Mouse (Mus musculus): ENCODE data around the gene Exph5. TPM values are rescaled to one million over a fixed set of nuclear protein-coding genes. Genes with fewer than 3 reads are reported as not detected.
A peak's percentile ranks its signal among the peaks of the same experiment; 100 is the strongest.

Exph5 gene
- polyA plus RNA-seq, 1 experiment, result 1.8 TPM

DNA sequence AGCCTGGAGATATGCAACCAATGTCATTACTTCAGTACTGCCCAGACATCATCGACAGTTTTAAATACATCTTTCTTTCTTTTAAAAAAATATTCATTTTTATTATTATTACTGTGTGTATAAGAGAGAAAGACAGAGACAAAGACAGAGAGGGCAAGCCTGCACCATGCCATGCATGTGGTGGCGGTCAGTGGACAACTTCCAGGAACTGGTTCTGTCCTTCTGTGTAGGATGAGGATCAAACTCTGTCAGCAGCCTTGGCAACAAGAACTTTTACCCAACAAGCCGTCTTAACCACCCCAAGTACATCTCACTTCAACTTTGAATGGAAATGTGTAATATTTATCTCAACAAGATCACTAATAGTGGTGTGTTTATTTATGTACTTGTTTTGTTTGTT, 40.5 kb downstream of the Exph5 start:
- no peak for DNase-seq
- 52% methylated on average over 3 of the region's 3 CpGs for WGBS
- Histone ChIP-seq H3K36me3 (ENCODE audit: control insufficient read depth, insufficient read depth, low read length) (no peaks in the 10 kb centered on the region), H3K27ac (ENCODE audit: insufficient read depth, low read depth, low read length) (peak overlapping the region; percentile 26; the same call in 1 of the 2 replicates), H3K4me1 (ENCODE audit: control insufficient read depth, insufficient read depth, low read length) (peaks cover 9% of the 10 kb centered on the region; the same call in 1 of the 2 replicates), H3K27me3 (replicated peaks; ENCODE audit: control insufficient read depth, insufficient read depth, low read length) (peaks cover 4% of the 10 kb centered on the region), H3K4me3 (ENCODE audit: insufficient read depth, low read depth, low read length) (peak overlapping the region; percentile 53; the same call in 1 of the 2 replicates)
- TF ChIP-seq CTCF (conservative IDR thresholded peaks at IDR 0.05; ENCODE audit: insufficient read depth, insufficient read length, low read depth, low read length) (no peak), POLR2A (IDR thresholded peaks at IDR 0.05; ENCODE audit: low read depth, low read length) (no peak)

DNA sequence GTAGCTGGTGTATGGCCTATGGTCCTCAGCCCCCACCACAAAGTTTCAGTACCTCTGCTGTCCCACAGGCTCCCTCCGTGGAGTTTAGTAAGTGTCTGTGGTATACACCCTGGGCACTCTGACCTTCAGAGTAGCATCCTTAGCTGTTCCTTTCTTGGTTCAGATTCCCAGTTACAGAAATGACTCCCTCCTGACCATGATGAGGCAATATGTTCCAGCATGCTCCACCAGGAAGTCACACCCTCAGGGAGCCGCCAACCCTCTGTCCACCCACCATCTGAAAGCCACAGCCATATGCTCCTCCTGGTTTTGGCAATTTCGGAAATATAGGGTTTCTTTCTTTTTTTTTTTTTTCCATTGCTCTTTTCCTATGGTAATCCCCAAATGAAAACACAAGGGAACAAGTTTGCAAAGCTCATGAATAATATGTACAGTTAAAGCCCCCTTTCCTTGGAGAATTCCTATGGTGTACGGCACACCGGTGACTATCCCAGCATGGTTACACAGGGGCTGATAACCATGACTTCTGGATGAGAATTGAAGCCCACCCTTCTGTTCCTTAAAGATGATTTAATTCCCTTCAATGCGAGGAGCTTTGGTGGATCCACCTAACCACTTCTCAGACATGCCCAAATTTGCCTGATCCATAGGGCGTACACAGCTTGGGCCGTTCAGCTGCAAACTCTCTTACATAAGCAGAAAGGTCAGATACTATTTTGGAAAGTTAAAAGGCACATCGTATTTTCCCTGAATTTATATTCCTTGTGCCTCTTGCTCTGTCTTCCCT, 43.4 kb downstream of the Exph5 start:
- Histone ChIP-seq H3K4me1 (ENCODE audit: control insufficient read depth, insufficient read depth, low read length) (peaks cover 9% of the 10 kb centered on the region; the same call in 1 of the 2 replicates), H3K27ac (ENCODE audit: insufficient read depth, low read depth, low read length) (no peak overlapping the region), H3K36me3 (ENCODE audit: control insufficient read depth, insufficient read depth, low read length) (no peaks in the 10 kb centered on the region), H3K27me3 (replicated peaks; ENCODE audit: control insufficient read depth, insufficient read depth, low read length) (peaks cover 4% of the 10 kb centered on the region), H3K4me3 (ENCODE audit: insufficient read depth, low read depth, low read length) (no peak overlapping the region)
- WGBS, result 84% methylated on average over 9 of the region's 9 CpGs
- no peak for DNase-seq
- TF ChIP-seq CTCF (conservative IDR thresholded peaks at IDR 0.05; ENCODE audit: insufficient read depth, insufficient read length, low read depth, low read length) (no peak), POLR2A (IDR thresholded peaks at IDR 0.05; ENCODE audit: low read depth, low read length) (no peak)

DNA sequence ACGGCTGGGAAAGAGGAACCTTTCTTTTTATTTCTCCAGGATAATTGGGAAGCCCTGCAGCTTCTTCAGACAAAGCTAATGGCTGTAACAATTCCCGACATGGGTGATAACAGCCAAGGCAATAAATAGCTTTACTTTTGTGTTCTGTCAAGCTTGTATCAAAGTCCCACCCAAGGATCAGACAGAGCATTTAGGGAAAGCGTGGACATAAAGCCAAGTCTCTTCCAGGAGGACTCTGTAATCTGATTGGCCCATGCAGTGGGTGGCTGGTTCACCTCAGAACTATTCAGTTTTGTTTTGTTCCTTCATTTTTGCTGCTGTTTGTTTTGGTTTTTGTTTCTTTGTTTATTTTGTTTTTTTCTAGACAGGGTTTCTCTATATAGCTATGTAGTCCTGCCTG, 44.3 kb downstream of the Exph5 start:
- Histone ChIP-seq H3K4me1 (ENCODE audit: control insufficient read depth, insufficient read depth, low read length) (peaks cover 9% of the 10 kb centered on the region; the same call in 1 of the 2 replicates), H3K36me3 (ENCODE audit: control insufficient read depth, insufficient read depth, low read length) (no peaks in the 10 kb centered on the region), H3K4me3 (ENCODE audit: insufficient read depth, low read depth, low read length) (no peak overlapping the region), H3K27me3 (replicated peaks; ENCODE audit: control insufficient read depth, insufficient read depth, low read length) (peaks cover 2% of the 10 kb centered on the region; the same call in 1 of the 2 replicates), H3K27ac (ENCODE audit: insufficient read depth, low read depth, low read length) (no peak overlapping the region)
- DNase-seq, result no peak
- WGBS, result 63% methylated on average over 3 of the region's 3 CpGs
- no peak for TF ChIP-seq POLR2A (IDR thresholded peaks at IDR 0.05; ENCODE audit: low read depth, low read length)
- TF ChIP-seq CTCF (conservative IDR thresholded peaks at IDR 0.05; ENCODE audit: insufficient read depth, insufficient read length, low read depth, low read length), result no peak

DNA sequence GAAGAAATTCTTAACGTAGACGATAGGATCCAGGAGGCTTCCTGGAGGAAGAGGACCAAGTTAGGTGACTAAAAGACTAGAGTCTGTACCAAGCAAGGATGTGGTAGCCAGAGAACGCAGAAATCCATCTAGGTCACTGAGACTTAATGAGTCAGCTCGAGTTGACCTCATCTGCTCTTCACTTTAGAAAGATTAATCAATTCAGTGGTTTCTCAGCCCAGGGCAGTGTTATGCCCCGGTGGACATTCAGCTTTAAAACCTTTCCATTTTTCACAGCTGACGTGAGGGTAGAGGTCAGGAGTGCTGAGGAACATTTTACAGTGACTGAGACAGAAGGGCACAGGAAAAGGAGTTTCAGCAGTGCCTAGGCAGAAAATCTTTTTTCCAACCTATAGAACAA, 44.9 kb downstream of the Exph5 start:
- H3K36me3 ChIP-seq (ENCODE audit: control insufficient read depth, insufficient read depth, low read length), result no peaks in the 10 kb centered on the region
- DNase-seq, result peak; percentile 68
- TF ChIP-seq CTCF (conservative IDR thresholded peaks at IDR 0.05; ENCODE audit: insufficient read depth, insufficient read length, low read depth, low read length), result no peak
- TF ChIP-seq POLR2A (IDR thresholded peaks at IDR 0.05; ENCODE audit: low read depth, low read length), result no peak
- peaks cover 9% of the 10 kb centered on the region; the same call in 1 of the 2 replicates for H3K4me1 ChIP-seq (ENCODE audit: control insufficient read depth, insufficient read depth, low read length)
- H3K27me3 ChIP-seq (replicated peaks; ENCODE audit: control insufficient read depth, insufficient read depth, low read length), result peaks cover 2% of the 10 kb centered on the region; the same call in 1 of the 2 replicates
- H3K27ac ChIP-seq (ENCODE audit: insufficient read depth, low read depth, low read length), result peak overlapping the region; percentile 31; the same call in 1 of the 2 replicates
- 40% methylated on average over 6 of the region's 6 CpGs for WGBS
- no peak overlapping the region for H3K4me3 ChIP-seq (ENCODE audit: insufficient read depth, low read depth, low read length)

DNA sequence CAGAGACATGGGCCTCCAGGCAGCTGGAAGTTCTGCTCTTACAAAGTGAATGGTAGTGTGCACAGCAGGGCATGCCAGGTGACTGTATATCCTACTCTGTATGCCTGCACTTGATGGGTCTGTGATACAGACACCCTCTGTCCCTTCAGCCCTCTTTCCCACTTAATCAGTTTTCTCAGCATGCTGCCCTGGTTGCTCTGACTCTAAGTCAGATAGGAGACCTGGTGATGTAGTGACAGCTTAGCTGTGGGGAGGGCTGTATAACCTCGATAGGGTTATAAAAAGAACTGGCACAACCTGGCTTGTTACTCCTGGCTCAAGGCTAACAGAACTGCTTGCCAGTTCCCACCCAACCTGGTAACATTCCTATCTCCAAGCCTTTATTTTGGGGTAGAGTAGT, 47.7 kb downstream of the Exph5 start:
- Histone ChIP-seq H3K27me3 (replicated peaks; ENCODE audit: control insufficient read depth, insufficient read depth, low read length) (no peaks in the 10 kb centered on the region), H3K36me3 (ENCODE audit: control insufficient read depth, insufficient read depth, low read length) (no peaks in the 10 kb centered on the region), H3K4me3 (ENCODE audit: insufficient read depth, low read depth, low read length) (no peak overlapping the region), H3K27ac (ENCODE audit: insufficient read depth, low read depth, low read length) (no peak overlapping the region), H3K4me1 (ENCODE audit: control insufficient read depth, insufficient read depth, low read length) (peaks cover 9% of the 10 kb centered on the region; the same call in 1 of the 2 replicates)
- 67% methylated on average over 1 of the region's 1 CpGs for WGBS
- no peak for DNase-seq
- no peak for TF ChIP-seq POLR2A (IDR thresholded peaks at IDR 0.05; ENCODE audit: low read depth, low read length)

DNA sequence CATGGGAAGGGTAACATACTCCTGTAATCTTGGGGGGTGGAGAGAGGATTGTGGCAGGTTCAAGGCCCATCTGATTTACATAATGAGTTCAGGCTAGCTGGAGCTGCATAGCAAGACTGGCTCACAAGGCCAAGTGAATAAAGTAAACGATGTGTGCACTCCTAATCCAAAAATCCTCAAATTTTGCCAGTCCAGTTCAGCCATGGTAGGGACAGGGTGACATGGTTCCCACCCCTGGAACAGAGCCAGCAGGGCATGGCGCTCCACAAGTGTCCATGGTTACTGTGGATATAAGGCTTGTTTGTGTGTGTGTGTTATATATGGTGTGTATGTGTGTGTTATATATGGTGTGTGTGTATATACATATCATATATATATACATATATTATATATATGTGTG, 48.9 kb downstream of the Exph5 start:
- DNase-seq, result no peak
- 80% methylated on average over 2 of the region's 2 CpGs for WGBS
- Histone ChIP-seq H3K36me3 (ENCODE audit: control insufficient read depth, insufficient read depth, low read length) (no peaks in the 10 kb centered on the region), H3K27me3 (replicated peaks; ENCODE audit: control insufficient read depth, insufficient read depth, low read length) (no peaks in the 10 kb centered on the region), H3K27ac (ENCODE audit: insufficient read depth, low read depth, low read length) (no peak overlapping the region), H3K4me1 (ENCODE audit: control insufficient read depth, insufficient read depth, low read length) (peaks cover 7% of the 10 kb centered on the region; the same call in 1 of the 2 replicates), H3K4me3 (ENCODE audit: insufficient read depth, low read depth, low read length) (no peak overlapping the region)
- TF ChIP-seq POLR2A (IDR thresholded peaks at IDR 0.05; ENCODE audit: low read depth, low read length) (no peak), CTCF (conservative IDR thresholded peaks at IDR 0.05; ENCODE audit: insufficient read depth, insufficient read length, low read depth, low read length) (no peak)

DNA sequence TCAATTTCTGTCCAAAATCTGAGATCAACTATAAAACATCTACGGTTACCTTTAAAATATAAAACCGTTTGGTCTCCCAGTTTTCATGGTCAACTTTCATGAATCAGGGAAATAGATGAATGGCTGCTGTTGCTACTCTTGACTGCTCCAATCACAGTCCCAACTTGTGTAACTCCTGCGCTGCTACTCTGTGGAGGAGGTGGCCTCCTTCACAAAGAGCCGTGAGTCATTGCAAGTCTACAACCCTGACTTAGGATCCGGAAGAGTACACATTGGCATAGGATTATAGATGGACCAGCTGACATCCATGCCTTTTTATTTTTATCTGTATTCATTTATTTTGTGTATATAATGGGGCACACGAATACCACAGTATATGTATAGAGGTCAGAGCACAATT, 50.4 kb downstream of the Exph5 start:
- Histone ChIP-seq H3K36me3 (ENCODE audit: control insufficient read depth, insufficient read depth, low read length) (no peaks in the 10 kb centered on the region), H3K4me1 (ENCODE audit: control insufficient read depth, insufficient read depth, low read length) (peaks cover 3% of the 10 kb centered on the region; the same call in 1 of the 2 replicates), H3K27me3 (replicated peaks; ENCODE audit: control insufficient read depth, insufficient read depth, low read length) (no peaks in the 10 kb centered on the region), H3K27ac (ENCODE audit: insufficient read depth, low read depth, low read length) (no peak overlapping the region), H3K4me3 (ENCODE audit: insufficient read depth, low read depth, low read length) (no peak overlapping the region)
- DNase-seq, result no peak
- no peak for TF ChIP-seq POLR2A (IDR thresholded peaks at IDR 0.05; ENCODE audit: low read depth, low read length)
- no peak for TF ChIP-seq CTCF (conservative IDR thresholded peaks at IDR 0.05; ENCODE audit: insufficient read depth, insufficient read length, low read depth, low read length)
- WGBS, result 84% methylated on average over 6 of the region's 6 CpGs

All from kidney, adult 2 months (tissue).